Mouse (Mus musculus): ENCODE results near the gene Mapkapk5.
"Not testable (repeated sequence)": the region's sequence is repeated elsewhere in the genome, so short reads cannot be mapped to it uniquely, and the experiment has no call there.

Mapkapk5 gene

GRCm38 (mm10) chr5:121562436-121562835 is 16.7 kb upstream of the Mapkapk5 start:
- DNase-seq = no peak

- no peak for DNase-seq
Measured at GRCm38 (mm10) chr5:121549196-121549595, 3.5 kb upstream of the Mapkapk5 start.

- no peak for DNase-seq
Measured at GRCm38 (mm10) chr5:121547084-121547483, 1.4 kb upstream of the Mapkapk5 start.

GRCm38 (mm10) chr5:121546530-121546895 is 808 bp upstream of the Mapkapk5 start:
- DNase-seq = peak in 1 of 2 experiments; percentile 39

- DNase-seq = peak in 1 of 2 experiments; percentile 27
Measured at GRCm38 (mm10) chr5:121544910-121545792, 554 bp downstream of the Mapkapk5 start, which contains the start of the genes Adam1a and Gm42878. Gene Adam1a (minus strand): TSS chr5:121545482. Gene Gm42878 (minus strand): TSS chr5:121545482.

- no peak for DNase-seq
Measured at GRCm38 (mm10) chr5:121543370-121543769, 2.3 kb downstream of the Mapkapk5 start.

- DNase-seq = no peak
Measured at GRCm38 (mm10) chr5:121541235-121541634, 4.5 kb downstream of the Mapkapk5 start.

GRCm38 (mm10) chr5:121540066-121540465 is 5.6 kb downstream of the Mapkapk5 start:
- DNase-seq = no peak

GRCm38 (mm10) chr5:121537588-121537987 is 8.1 kb downstream of the Mapkapk5 start:
- no peak for DNase-seq

GRCm38 (mm10) chr5:121536921-121537555 is 8.7 kb downstream of the Mapkapk5 start:
- DNase-seq = no peak

- no peak for DNase-seq
Measured at GRCm38 (mm10) chr5:121535116-121535515, 10.6 kb downstream of the Mapkapk5 start.

- DNase-seq = peak in 1 of 2 experiments; percentile 8
Measured at GRCm38 (mm10) chr5:121534521-121534920, 11.2 kb downstream of the Mapkapk5 start.

GRCm38 (mm10) chr5:121526961-121527360 is 18.7 kb downstream of the Mapkapk5 start:
- DNase-seq = no peak

GRCm38 (mm10) chr5:121526526-121526925 is 19.2 kb downstream of the Mapkapk5 start:
- no peak for DNase-seq

GRCm38 (mm10) chr5:121525774-121526450 is 19.8 kb downstream of the Mapkapk5 start:
- DNase-seq = no peak

- not testable (repeated sequence) for DNase-seq
Measured at GRCm38 (mm10) chr5:121519758-121520157, 25.9 kb downstream of the Mapkapk5 start.

- no peak for DNase-seq
Measured at GRCm38 (mm10) chr5:121518983-121519382, 26.7 kb downstream of the Mapkapk5 start.

- no peak for DNase-seq
Measured at GRCm38 (mm10) chr5:121510009-121510408, 35.7 kb downstream of the Mapkapk5 start.

GRCm38 (mm10) chr5:121506846-121507245 is 38.9 kb downstream of the Mapkapk5 start:
- DNase-seq = no peak

GRCm38 (mm10) chr5:121503231-121503630 is 42.5 kb downstream of the Mapkapk5 start, which contains the start of gene Adam1b:
Gene Adam1b (minus strand): TSS chr5:121503435.
- no peak for DNase-seq

GRCm38 (mm10) chr5:121501424-121501996 is 44.2 kb downstream of the Mapkapk5 start:
- DNase-seq = peak in 1 of 2 experiments; percentile 5

GRCm38 (mm10) chr5:121500719-121501118 is 45.0 kb downstream of the Mapkapk5 start:
- DNase-seq = no peak

GRCm38 (mm10) chr5:121493305-121493704 is 52.4 kb downstream of the Mapkapk5 start:
- DNase-seq = no peak

Data from spleen, adult 18-20 months (tissue).